Mouse (Mus musculus): ENCODE results near the gene AI661453. TPM values are rescaled to one million over a fixed set of nuclear protein-coding genes. Genes with fewer than 3 reads are reported as not detected.
"Not testable (repeated sequence)": the region's sequence is repeated elsewhere in the genome, so short reads cannot be mapped to it uniquely, and the experiment has no call there.

Gene AI661453
- 0.19 and 0.43 TPM in 2 replicates for polyA plus RNA-seq (2015; fragmentation: Nextera tagmentation; extraction: Ambion mirVana)

GRCm38 (mm10) chr17:47436156-47436906 is at the start of gene AI661453:
Gene AI661453, plus strand, starts transcription at chr17:47436615.
- peaks cover 35% of the 10 kb centered on the region for H3K27me3 ChIP-seq (replicated peaks)

GRCm38 (mm10) chr17:47386649-47387048 is 49.8 kb upstream of the AI661453 start:
- Histone ChIP-seq H3K36me3 (peaks cover 7% of the 10 kb centered on the region), H3K27me3 (replicated peaks) (no peaks in the 10 kb centered on the region), H3K4me3 (replicated peaks) (no peak overlapping the region), H3K9ac (replicated peaks) (no peak overlapping the region), H3K4me2 (no peak overlapping the region), H3K4me1 (no peaks in the 10 kb centered on the region), H3K9me3 (replicated peaks) (no peaks in the 10 kb centered on the region), H3K27ac (replicated peaks) (no peak overlapping the region)
- 65% methylated on average over 4 of the region's 4 CpGs for WGBS
- no peak for ATAC-seq (ENCODE audit: low FRiP score)

More at GRCm38 (mm10) chr17:47436156-47436906, at the start of gene AI661453:
- no peaks in the 10 kb centered on the region for H3K36me3 ChIP-seq
- 2% methylated on average over 43 of the region's 45 CpGs for WGBS
- H3K4me3 ChIP-seq (replicated peaks), result peak within 1 kb of the TSS; percentile 41
- H3K27ac ChIP-seq (replicated peaks), result no peak within 1 kb of the TSS
- H3K4me2 ChIP-seq, result peak within 1 kb of the TSS; percentile 91
- ATAC-seq (ENCODE audit: low FRiP score), result no peak
- H3K9ac ChIP-seq (replicated peaks), result peak within 1 kb of the TSS; percentile 32; the same call in 1 of the 2 replicates
- H3K4me1 ChIP-seq, result peaks cover 17% of the 10 kb centered on the region
- H3K9me3 ChIP-seq (replicated peaks), result no peaks in the 10 kb centered on the region

- Histone ChIP-seq H3K4me2 (peak overlapping the region; percentile 52), H3K4me1 (peaks cover 15% of the 10 kb centered on the region), H3K27ac (replicated peaks) (no peak overlapping the region), H3K9ac (replicated peaks) (0 out of 2 replicates have a peak overlapping the region, but pooled peaks have one; percentile 3), H3K4me3 (replicated peaks) (peak overlapping the region; percentile 23), H3K9me3 (replicated peaks) (no peaks in the 10 kb centered on the region), H3K36me3 (no peaks in the 10 kb centered on the region), H3K27me3 (replicated peaks) (peaks cover 32% of the 10 kb centered on the region)
- 19% methylated on average over 24 of the region's 24 CpGs for WGBS
- ATAC-seq (ENCODE audit: low FRiP score), result no peak
These were observed 42.1 kb upstream of the AI661453 start for GRCm38 (mm10) chr17:47394223-47394869.

DNA sequence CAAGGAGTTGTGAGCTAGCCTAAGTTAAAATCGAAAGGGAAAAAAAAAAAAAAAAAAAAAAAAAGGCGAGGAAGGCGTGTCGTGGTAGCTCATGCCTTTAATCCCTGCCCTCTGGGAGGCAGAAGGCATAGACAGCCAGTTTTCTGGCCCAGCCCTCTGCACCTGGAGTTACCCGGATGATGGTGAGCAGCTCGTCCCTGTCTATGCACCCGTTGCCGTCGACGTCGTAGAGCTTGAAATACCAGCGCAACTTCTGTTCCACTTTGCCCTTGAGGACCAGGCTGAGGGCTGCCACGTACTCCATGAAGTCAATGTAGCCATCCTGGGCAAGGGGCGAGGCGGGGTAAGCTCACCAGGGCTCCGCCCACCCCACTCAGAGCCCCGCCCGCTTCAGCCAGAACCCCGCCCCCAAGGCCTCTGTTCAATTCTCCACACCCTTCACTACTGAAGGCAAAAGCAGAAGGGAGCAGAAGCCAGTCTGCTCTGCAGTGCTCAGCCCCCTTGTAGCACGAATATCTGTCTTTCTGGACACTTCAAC is 41.0 kb upstream of the AI661453 start:
- WGBS, result 2% methylated on average over 18 of the region's 20 CpGs
- no peaks in the 10 kb centered on the region for H3K9me3 ChIP-seq (replicated peaks)
- peaks cover 15% of the 10 kb centered on the region for H3K4me1 ChIP-seq
- peak; percentile 65; the same call in 1 of the 2 replicates for ATAC-seq (ENCODE audit: low FRiP score)
- no peak overlapping the region for H3K9ac ChIP-seq (replicated peaks)
- peaks cover 32% of the 10 kb centered on the region for H3K27me3 ChIP-seq (replicated peaks)
- no peak overlapping the region for H3K27ac ChIP-seq (replicated peaks)
- no peaks in the 10 kb centered on the region for H3K36me3 ChIP-seq
- peak overlapping the region; percentile 52 for H3K4me2 ChIP-seq
- peak overlapping the region; percentile 23 for H3K4me3 ChIP-seq (replicated peaks)

DNA sequence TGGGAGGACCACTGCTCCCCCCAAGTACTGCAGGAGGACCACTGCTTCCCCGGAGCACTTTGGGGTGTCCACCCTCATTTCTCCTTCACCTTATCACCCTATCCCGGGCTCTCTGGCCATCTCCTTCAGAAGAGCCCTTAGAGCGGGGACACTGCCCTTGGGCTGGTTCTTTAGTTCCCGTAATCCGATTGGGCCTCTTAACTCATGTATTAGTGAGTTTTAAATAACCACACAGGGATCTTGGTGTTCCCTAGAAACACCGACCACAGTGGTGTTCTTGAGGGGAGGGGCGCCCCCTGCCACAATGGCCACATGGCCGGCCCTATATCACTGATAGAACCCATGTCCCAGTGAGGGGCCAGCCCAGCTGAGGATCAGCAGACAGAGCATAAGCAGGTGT is 37.3 kb upstream of the AI661453 start:
- Histone ChIP-seq H3K4me3 (replicated peaks) (no peak overlapping the region), H3K9me3 (replicated peaks) (no peaks in the 10 kb centered on the region), H3K4me2 (no peak overlapping the region), H3K27ac (replicated peaks) (no peak overlapping the region), H3K36me3 (no peaks in the 10 kb centered on the region), H3K9ac (replicated peaks) (no peak overlapping the region), H3K27me3 (replicated peaks) (peaks cover 30% of the 10 kb centered on the region), H3K4me1 (peaks cover 15% of the 10 kb centered on the region)
- ATAC-seq (ENCODE audit: low FRiP score), result no peak
- 90% methylated on average over 8 of the region's 8 CpGs for WGBS

- Histone ChIP-seq H3K9me3 (replicated peaks) (no peaks in the 10 kb centered on the region), H3K9ac (replicated peaks) (no peak within 1 kb of the TSS), H3K4me3 (replicated peaks) (no peak within 1 kb of the TSS), H3K36me3 (no peaks in the 10 kb centered on the region), H3K4me1 (peaks cover 3% of the 10 kb centered on the region), H3K4me2 (no peak within 1 kb of the TSS), H3K27ac (replicated peaks) (no peak within 1 kb of the TSS), H3K27me3 (replicated peaks) (peaks cover 24% of the 10 kb centered on the region)
- no peak for ATAC-seq (ENCODE audit: low FRiP score)
- 69% methylated on average over 10 of the region's 10 CpGs for WGBS
These were observed 36.0 kb upstream of the AI661453 start, which contains the start of gene Guca1a for GRCm38 (mm10) chr17:47400451-47400850. Gene Guca1a, minus strand, starts transcription at chr17:47400584.

- Histone ChIP-seq H3K4me1 (peaks cover 6% of the 10 kb centered on the region), H3K27ac (replicated peaks) (no peak overlapping the region), H3K9ac (replicated peaks) (no peak overlapping the region), H3K9me3 (replicated peaks) (no peaks in the 10 kb centered on the region), H3K27me3 (replicated peaks) (peaks cover 47% of the 10 kb centered on the region), H3K4me2 (no peak overlapping the region), H3K4me3 (replicated peaks) (no peak overlapping the region), H3K36me3 (no peaks in the 10 kb centered on the region)
- 68% methylated on average over 10 of the region's 10 CpGs for WGBS
- no peak for ATAC-seq (ENCODE audit: low FRiP score)
These were observed 28.5 kb upstream of the AI661453 start for GRCm38 (mm10) chr17:47407717-47408557.

DNA sequence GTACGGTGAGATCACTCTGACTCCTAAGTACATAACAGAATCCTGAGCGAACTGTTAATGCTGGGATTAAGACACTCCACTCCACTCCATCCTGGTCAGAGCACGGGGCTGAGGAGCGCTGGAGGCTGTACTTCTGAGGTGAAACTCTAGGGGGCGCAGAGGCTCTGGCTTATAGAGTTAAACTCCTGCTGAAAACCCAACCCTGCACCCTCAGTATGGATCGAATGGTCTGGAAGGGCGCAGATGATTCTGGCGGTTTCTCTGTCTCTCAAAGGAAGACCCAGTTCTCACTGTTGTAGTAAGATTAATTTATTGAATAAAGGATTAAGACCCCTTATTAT is 27.9 kb upstream of the AI661453 start:
- ATAC-seq (ENCODE audit: low FRiP score), result no peak
- Histone ChIP-seq H3K9me3 (replicated peaks) (no peaks in the 10 kb centered on the region), H3K27ac (replicated peaks) (no peak overlapping the region), H3K36me3 (no peaks in the 10 kb centered on the region), H3K4me1 (peaks cover 6% of the 10 kb centered on the region), H3K4me3 (replicated peaks) (no peak overlapping the region), H3K4me2 (no peak overlapping the region), H3K27me3 (replicated peaks) (peaks cover 50% of the 10 kb centered on the region), H3K9ac (replicated peaks) (no peak overlapping the region)
- WGBS, result 24% methylated on average over 8 of the region's 8 CpGs

DNA sequence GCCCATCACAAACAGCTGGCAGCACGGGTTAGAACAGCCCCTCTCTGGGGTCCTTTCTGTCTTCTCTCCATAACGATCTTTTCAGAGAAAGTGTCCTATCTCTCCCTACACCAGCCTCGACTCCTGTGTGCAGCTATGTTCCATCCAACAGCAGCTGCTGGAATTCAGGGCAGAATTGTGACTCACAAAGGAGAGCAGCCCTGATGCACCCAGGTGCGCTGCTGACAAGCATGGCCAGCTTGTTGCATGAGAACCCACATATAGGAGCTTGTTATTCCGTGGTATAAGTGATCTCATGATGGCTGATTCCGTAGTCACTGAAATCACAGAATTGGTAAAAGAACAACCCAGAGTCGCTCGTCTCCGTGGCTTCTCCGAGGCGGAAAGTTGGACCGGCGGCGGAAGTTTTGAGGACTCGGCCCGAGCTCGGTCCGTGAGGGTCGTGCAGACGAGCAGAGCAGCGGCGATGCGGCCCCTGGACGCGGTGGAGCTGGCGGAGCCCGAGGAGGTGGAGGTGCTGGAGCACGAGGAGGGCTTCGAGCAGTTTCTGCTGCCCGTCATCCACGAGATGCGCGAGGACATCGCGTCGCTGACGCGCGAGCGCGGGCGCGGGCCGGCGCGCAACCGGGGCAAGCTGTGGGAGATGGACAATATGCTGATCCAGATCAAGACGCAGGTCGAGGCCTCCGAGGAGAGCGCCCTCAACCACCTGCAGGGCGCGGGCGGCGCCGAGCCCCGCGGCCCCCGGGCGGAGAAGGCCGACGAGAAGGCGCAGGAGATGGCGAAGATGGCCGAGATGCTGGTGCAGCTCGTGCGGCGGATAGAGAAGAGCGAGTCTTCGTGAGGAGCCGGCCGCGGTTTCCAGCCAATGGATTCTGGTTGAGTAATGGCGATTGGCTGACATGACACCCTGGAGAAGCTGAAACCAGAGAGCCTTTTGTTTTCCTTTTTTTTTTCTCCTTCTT is 26.2 kb upstream of the AI661453 start:
- H3K27ac ChIP-seq (replicated peaks); H3K4me1 ChIP-seq; H3K9me3 ChIP-seq (replicated peaks); H3K36me3 ChIP-seq; H3K9ac ChIP-seq (replicated peaks): not testable (repeated sequence)
- H3K4me2 ChIP-seq, result peak overlapping the region; percentile 68
- 3% methylated on average over 74 of the region's 74 CpGs for WGBS
- ATAC-seq (ENCODE audit: low FRiP score), result peak; percentile 45; the same call in 1 of the 2 replicates
- H3K4me3 ChIP-seq (replicated peaks), result peak overlapping the region; percentile 40
- peaks cover 51% of the 10 kb centered on the region for H3K27me3 ChIP-seq (replicated peaks)

DNA sequence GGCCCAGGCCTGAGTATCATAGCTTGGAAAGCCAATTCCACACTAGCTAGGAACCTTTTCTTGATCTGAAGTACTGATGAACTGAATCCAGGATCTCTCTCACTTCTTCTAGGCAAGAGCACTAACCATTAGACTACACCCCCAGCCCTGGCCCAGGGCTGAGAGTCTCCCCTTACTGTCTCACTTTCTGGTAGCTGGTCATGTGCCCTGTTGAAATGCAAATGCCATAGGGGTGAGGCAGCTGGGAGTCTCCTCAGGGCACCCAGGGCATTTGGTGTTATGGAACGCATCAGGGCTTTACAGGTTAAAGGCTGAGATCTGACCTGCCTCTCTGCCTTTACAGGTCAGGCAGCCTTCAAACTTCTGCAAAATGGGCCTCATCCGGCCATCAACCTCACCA is 16.2 kb upstream of the AI661453 start:
- Histone ChIP-seq H3K36me3 (no peaks in the 10 kb centered on the region), H3K4me1 (no peaks in the 10 kb centered on the region), H3K9ac (replicated peaks) (no peak overlapping the region), H3K4me3 (replicated peaks) (no peak overlapping the region), H3K27me3 (replicated peaks) (0 out of 2 replicates have a peak, but pooled peaks cover 8% of the 10 kb centered on the region), H3K27ac (replicated peaks) (no peak overlapping the region), H3K4me2 (no peak overlapping the region), H3K9me3 (replicated peaks) (no peaks in the 10 kb centered on the region)
- ATAC-seq (ENCODE audit: low FRiP score), result no peak
- 77% methylated on average over 2 of the region's 2 CpGs for WGBS

Data from neural tube, embryonic 15.5 days (tissue).